Mouse (Mus musculus) heart, postnatal 36 days (tissue): Measurements from ENCODE around the gene Prorsd1. TPM values are rescaled to one million over a fixed set of nuclear protein-coding genes. Genes with fewer than 3 reads are reported as not detected.

Experiments used
- DNase-seq, 2 experiments: peaks; one replicate each; pipeline ENCODE4 v3.0.0; 2021 to 2022
- intact Hi-C: fragments of 180-260 bp; cut with DNase I; formaldehyde crosslinking; loops from one replicate; pipeline ENCODE4 v1.15.1; 2025
- total RNA-seq, 2 experiments: library from RNA; stranded (reverse); gene quantifications; 2 replicates each; pipeline ENCODE4 v1.2.3; 2021

Prorsd1 gene
- total RNA-seq, 2 experiments from 2014 or later, result 19.0 to 20.9 TPM

DNA sequence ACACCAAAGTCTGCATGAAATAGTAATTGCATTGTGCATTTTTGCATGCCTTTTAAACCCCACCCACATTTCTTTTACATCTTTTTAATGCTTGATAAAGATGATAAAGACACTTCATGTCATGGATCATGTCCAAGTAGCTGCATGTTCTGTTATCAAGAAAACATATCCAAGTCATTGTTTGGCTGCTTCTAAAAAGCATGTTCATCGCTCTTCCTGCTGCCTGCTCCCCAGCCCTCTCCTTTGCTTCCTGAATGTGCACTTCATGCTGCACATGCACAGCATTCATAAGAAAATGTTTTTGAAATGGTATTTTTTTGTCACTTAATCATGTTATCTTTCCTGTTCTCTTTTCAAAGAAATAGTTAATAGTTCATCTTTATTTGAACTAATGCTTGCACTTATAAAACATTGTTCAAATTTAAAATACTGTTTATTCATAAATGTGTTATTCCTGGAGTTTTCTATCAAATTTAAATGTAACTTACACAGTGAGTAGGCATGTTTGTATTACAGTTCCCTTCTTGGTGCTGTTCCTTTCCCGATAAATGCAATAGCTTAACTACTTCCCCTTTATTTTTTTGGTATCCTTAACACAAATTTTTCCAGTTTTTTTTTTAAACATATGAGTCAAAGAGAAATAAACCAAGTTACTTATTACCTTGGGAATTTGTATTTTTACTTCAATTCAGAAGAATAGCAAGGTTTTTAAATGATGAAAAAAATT is 9.8 kb downstream of the Prorsd1 start:
- intact Hi-C loops, result no loop called here
- no peak for DNase-seq

DNA sequence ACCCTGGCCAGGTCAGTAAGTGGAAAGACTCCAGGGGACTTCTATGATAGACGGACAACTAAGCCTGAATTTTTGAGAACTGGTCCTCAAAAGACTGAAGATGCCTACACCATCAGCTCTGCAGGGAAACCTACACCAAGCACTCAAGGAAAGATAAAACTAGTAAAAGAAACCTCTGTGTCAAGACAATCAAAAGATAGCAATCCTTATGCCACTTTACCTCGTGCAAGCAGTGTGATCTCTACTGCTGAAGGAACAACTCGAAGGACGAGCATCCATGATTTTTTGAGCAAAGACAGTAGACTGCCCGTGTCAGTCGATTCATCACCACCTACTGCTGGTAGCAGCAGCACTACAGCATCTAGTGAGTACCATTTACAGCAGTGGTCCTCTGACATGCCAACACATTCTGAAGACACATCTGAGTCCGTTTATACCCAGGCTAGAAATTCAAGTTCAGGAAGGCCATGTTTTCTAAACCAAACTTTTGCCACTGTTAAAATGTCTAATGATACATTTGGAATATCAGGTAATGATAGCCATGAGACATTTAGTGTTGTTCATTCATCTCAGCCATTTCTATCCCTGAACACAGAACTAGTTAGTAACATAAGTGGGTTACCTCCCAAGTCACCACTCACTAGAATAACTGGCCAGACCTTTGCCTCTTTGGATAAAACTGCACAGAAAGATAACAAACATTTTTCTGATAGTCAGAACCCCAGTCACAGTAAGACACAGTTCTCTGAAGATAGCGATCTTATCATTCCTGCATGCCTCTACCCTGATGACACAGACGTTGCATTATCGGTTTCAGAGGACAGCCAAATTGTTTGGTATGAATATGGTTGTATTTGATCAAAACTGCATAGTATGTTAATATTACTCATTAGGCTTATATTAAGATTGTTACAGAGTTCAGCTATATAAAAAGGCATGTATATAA is 10.6 kb downstream of the Prorsd1 start:
- no peak for DNase-seq
- intact Hi-C loops, result no loop called here

DNA sequence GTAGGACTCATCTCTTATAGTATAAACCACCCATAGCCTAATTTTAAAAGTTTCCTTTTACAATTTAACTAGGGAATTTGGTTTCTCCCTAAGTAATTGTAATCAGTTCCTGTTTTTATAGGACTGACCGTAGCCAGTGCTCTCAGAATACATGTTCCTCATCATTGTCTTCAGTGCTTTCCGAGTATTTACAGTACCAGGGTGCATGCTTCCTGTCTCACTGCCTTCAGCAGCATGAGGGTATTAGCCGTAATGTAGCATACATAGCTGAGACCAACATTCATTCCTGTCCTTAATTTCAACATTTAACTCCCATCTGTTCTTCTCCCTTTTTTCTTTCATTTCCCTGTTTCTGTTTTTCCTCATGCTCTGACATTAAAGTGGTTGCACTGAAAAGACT is 17.9 kb downstream of the Prorsd1 start:
- DNase-seq, result no peak

DNA sequence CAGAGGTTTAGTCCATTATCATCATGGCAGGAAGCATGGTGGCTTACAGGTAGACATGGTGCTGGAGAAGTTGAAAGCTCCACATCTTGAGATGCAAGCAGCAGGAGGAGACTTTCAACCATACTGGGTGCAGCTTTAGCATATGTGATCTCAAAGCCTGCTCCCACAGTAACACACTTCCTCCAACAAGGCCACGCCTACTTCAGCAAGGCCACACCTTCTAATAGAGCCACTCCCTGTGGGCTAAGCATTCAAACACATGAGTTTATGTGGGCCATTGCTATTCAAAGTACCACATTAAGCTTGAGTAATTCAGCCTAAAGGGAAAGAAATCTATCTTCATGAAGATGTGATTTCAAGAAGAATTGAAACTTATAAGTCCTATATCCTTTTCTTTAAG is 21.7 kb downstream of the Prorsd1 start:
- DNase-seq, result no peak
- intact Hi-C loops, result no loop called here

More for the DNA sequence above, 17.9 kb downstream of the Prorsd1 start:
- intact Hi-C loops, result no loop called here

DNA sequence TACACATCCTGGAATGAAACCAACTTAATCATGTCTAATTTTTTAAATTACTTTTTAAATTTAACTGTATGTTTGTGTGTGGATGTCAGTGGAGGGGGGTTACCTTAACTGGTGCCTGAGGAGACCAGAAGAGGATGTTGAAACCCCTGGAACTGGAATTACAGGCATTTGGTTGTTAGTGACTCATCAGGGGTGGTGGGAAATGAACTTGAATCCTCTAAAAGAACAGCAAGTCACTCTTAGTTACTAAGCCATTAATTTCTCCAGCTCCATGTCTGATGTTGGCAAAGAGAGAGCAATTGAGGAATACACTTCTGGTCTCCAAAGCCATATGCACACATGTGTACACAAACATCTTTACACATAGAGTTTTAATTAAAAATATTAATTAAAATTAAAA is 40.2 kb downstream of the Prorsd1 start:
- intact Hi-C loops, result loop anchor here (5.0 kb wide), 1 partner anchor 207 kb away; no protein-coding TSS in a partner anchor
- DNase-seq, result no peak

Other genes with a start within 250 kb of the Prorsd1 start
- 10 to 100 TPM in 1 of 2 experiments, 1 to 10 TPM in 1; 7.7 to 10.3 TPM for gene Ccdc88a, start 141.4 kb downstream of the Prorsd1 start, total RNA-seq
- 10 to 100 TPM; 53.1 to 64.2 TPM for gene Mtif2, start 11.4 kb upstream of the Prorsd1 start, total RNA-seq
- gene Clhc1, start 32.9 kb upstream of the Prorsd1 start, total RNA-seq, result not detected
- 100 to 1,000 TPM; 456 to 501 TPM for gene Rps27a, start 33.1 kb upstream of the Prorsd1 start, total RNA-seq
- gene Rtn4, start 177.9 kb upstream of the Prorsd1 start, total RNA-seq, result 10 to 100 TPM; 91.7 to 95.2 TPM